Mouse (Mus musculus): ENCODE measurements around the gene Igf2. TPM values are rescaled to one million over a fixed set of nuclear protein-coding genes. Genes with fewer than 3 reads are reported as not detected.

Gene Igf2
- total RNA-seq, 2 experiments from 2014 or later = not detected

GRCm38 (mm10) chr7:142659767-142660650 lies 6.6 kb downstream of the Igf2 start:
- no peak for ATAC-seq (ENCODE audit: poor library complexity, severe bottlenecking)

GRCm38 (mm10) chr7:142659181-142659681 lies 7.4 kb downstream of the Igf2 start:
- ATAC-seq (ENCODE audit: poor library complexity, severe bottlenecking) = no peak

- no peak for ATAC-seq (ENCODE audit: poor library complexity, severe bottlenecking)
Observed at GRCm38 (mm10) chr7:142658681-142659180, 7.9 kb downstream of the Igf2 start.

GRCm38 (mm10) chr7:142657821-142658614 lies 8.6 kb downstream of the Igf2 start:
- ATAC-seq (ENCODE audit: poor library complexity, severe bottlenecking) = no peak

GRCm38 (mm10) chr7:142657341-142657791 lies 9.2 kb downstream of the Igf2 start:
- ATAC-seq (ENCODE audit: poor library complexity, severe bottlenecking) = no peak

- no peak for ATAC-seq (ENCODE audit: poor library complexity, severe bottlenecking)
Observed at GRCm38 (mm10) chr7:142656055-142656454, 10.6 kb downstream of the Igf2 start.

GRCm38 (mm10) chr7:142655633-142656032 lies 11.0 kb downstream of the Igf2 start:
- no peak for ATAC-seq (ENCODE audit: poor library complexity, severe bottlenecking)

- ATAC-seq (ENCODE audit: poor library complexity, severe bottlenecking) = no peak
Observed at GRCm38 (mm10) chr7:142653726-142654125, 12.9 kb downstream of the Igf2 start.

GRCm38 (mm10) chr7:142646676-142647075 lies 19.9 kb downstream of the Igf2 start:
- ATAC-seq (ENCODE audit: poor library complexity, severe bottlenecking) = no peak

- no peak for ATAC-seq (ENCODE audit: poor library complexity, severe bottlenecking)
Observed at GRCm38 (mm10) chr7:142645045-142645444, 21.6 kb downstream of the Igf2 start.

- no peak for ATAC-seq (ENCODE audit: poor library complexity, severe bottlenecking)
Observed at GRCm38 (mm10) chr7:142636178-142636577, 30.4 kb downstream of the Igf2 start.

- no peak for ATAC-seq (ENCODE audit: poor library complexity, severe bottlenecking)
Observed at GRCm38 (mm10) chr7:142630691-142631090, 35.9 kb downstream of the Igf2 start.

- no peak for ATAC-seq (ENCODE audit: poor library complexity, severe bottlenecking)
Observed at GRCm38 (mm10) chr7:142629806-142630205, 36.8 kb downstream of the Igf2 start.

GRCm38 (mm10) chr7:142622180-142622579 lies 44.4 kb downstream of the Igf2 start:
- no peak for ATAC-seq (ENCODE audit: poor library complexity, severe bottlenecking)

GRCm38 (mm10) chr7:142613077-142613476 lies 53.5 kb downstream of the Igf2 start:
- ATAC-seq (ENCODE audit: poor library complexity, severe bottlenecking) = no peak

GRCm38 (mm10) chr7:142610627-142611406 lies 55.8 kb downstream of the Igf2 start:
- ATAC-seq (ENCODE audit: poor library complexity, severe bottlenecking) = peak; percentile 38; the same call in 1 of the 2 replicates

- no peak for ATAC-seq (ENCODE audit: poor library complexity, severe bottlenecking)
Observed at GRCm38 (mm10) chr7:142600921-142601320, 65.7 kb downstream of the Igf2 start.
